Mouse (Mus musculus) liver, embryonic 11.5 days (tissue): ENCODE results near the gene Olfr1118. TPM values are rescaled to one million over a fixed set of nuclear protein-coding genes. Genes with fewer than 3 reads are reported as not detected.
"Not testable (repeated sequence)": the region's sequence is repeated elsewhere in the genome, so short reads cannot be mapped to it uniquely, and the experiment has no call there.

Experiments used
- ATAC-seq: fragments of 200-750 bp; cut with Nextera tagmentation; replicated peaks from 2 replicates; pipeline ENCODE4 v1.8.0; 2017; ENCODE audit warnings: moderate number of reproducible peaks, mild to moderate bottlenecking, moderate TSS enrichment, moderate library complexity; ENCODE audit not compliant: low FRiP score
- DNase-seq: peaks from one replicate; pipeline ENCODE4 v3.0.0-alpha.2; 2017; ENCODE audit warnings: low spot score
- H3K27ac ChIP-seq: fragments of 300-500 bp; sonication (generic); 2 replicates; pipeline ENCODE4 v1.5.1; 2014; ENCODE audit warnings: mild to moderate bottlenecking, low read depth, low read length, control low read depth
- H3K27me3 ChIP-seq: fragments of 300-500 bp; sonication (generic); replicated peaks from 2 replicates; pipeline ENCODE4 v1.6.1; 2014; ENCODE audit warnings: low read length, mixed read lengths; ENCODE audit not compliant: control insufficient read depth, insufficient read depth
- H3K36me3 ChIP-seq: fragments of 300-500 bp; sonication (generic); 2 replicates; pipeline ENCODE4 v1.6.1; 2014; ENCODE audit warnings: mild to moderate bottlenecking, low read length, moderate library complexity, mixed read lengths; ENCODE audit not compliant: control insufficient read depth, insufficient read depth
- H3K4me1 ChIP-seq: fragments of 300-500 bp; sonication (generic); replicated peaks from 2 replicates; pipeline ENCODE4 v1.6.1; 2014; ENCODE audit warnings: low read length, mixed read lengths; ENCODE audit not compliant: control insufficient read depth, insufficient read depth
- H3K4me2 ChIP-seq: fragments of 300-500 bp; sonication (generic); 2 replicates; pipeline ENCODE4 v1.6.1; 2014; ENCODE audit warnings: mild to moderate bottlenecking, control low read depth, moderate library complexity
- H3K4me3 ChIP-seq: fragments of 300-500 bp; sonication (generic); 2 replicates; pipeline ENCODE4 v1.5.1; 2014; ENCODE audit warnings: low read depth, low read length, control low read depth
- H3K9ac ChIP-seq: fragments of 300-500 bp; sonication (generic); 2 replicates; pipeline ENCODE4 v1.6.1; 2014; ENCODE audit warnings: low read depth, low read length, control low read depth
- H3K9me3 ChIP-seq: fragments of 300-500 bp; sonication (generic); 2 replicates; pipeline ENCODE4 v1.6.1; 2016; ENCODE audit warnings: low read length, inconsistent platforms, mixed read lengths; ENCODE audit not compliant: control insufficient read depth
- WGBS: fragments of 180-500 bp; shearing (Covaris S2); extraction: QIAGEN DNeasy Blood & Tissue Kit; methylation state at CpG from one replicate; pipeline ENCODE4 v1.1.7; 2014; 5-methylcytosine and 5-hydroxymethylcytosine counted together
- polyA plus RNA-seq: library from polyadenylated mRNA; unstranded; fragments of >200 nt; fragmentation: Nextera tagmentation; extraction: Ambion mirVana; gene quantifications from 2 replicates; pipeline ENCODE4 v1.2.1, GENCODE M21; 2014

Olfr1118 gene
- not detected in 2 replicates for polyA plus RNA-seq

GRCm38 (mm10) chr2:87307281-87307680, at the start of gene Olfr1118:
Olfr1118 (plus strand) TSS chr2:87307581.
- H3K9me3 ChIP-seq: no peaks in the 10 kb centered on the region
- ATAC-seq (no peak), DNase-seq (no peak)
- no peaks in the 10 kb centered on the region for H3K27me3 ChIP-seq
- H3K4me1 ChIP-seq: no peaks in the 10 kb centered on the region
- H3K4me3 ChIP-seq: no peak within 1 kb of the TSS
- H3K4me2 ChIP-seq: no peak within 1 kb of the TSS
- H3K27ac ChIP-seq: no peak within 1 kb of the TSS
- WGBS: 74% methylated on average over 1 of the region's 1 CpGs
- no peak within 1 kb of the TSS for H3K9ac ChIP-seq
- no peaks in the 10 kb centered on the region for H3K36me3 ChIP-seq

GRCm38 (mm10) chr2:87267234-87267633, 40.1 kb upstream of the Olfr1118 start, which contains the start of gene Olfr1116:
Olfr1116 (plus strand) TSS chr2:87267534.
- Histone ChIP-seq H3K27ac (no peak within 1 kb of the TSS), H3K36me3 (no peaks in the 10 kb centered on the region), H3K27me3 (no peaks in the 10 kb centered on the region), H3K4me1 (no peaks in the 10 kb centered on the region), H3K4me2 (no peak within 1 kb of the TSS), H3K9ac (no peak within 1 kb of the TSS), H3K4me3 (no peak within 1 kb of the TSS), H3K9me3 (no peaks in the 10 kb centered on the region)
- DNase-seq (no peak), ATAC-seq (no peak)
- 74% methylated on average over 1 of the region's 1 CpGs for WGBS

GRCm38 (mm10) chr2:87293977-87294376, 13.4 kb upstream of the Olfr1118 start:
- H3K27me3 ChIP-seq, H3K36me3 ChIP-seq, H3K4me2 ChIP-seq, ATAC-seq, H3K4me1 ChIP-seq, H3K9me3 ChIP-seq, H3K9ac ChIP-seq, H3K27ac ChIP-seq, H3K4me3 ChIP-seq, DNase-seq: not testable (repeated sequence)

- Histone ChIP-seq H3K4me1 (no peaks in the 10 kb centered on the region), H3K4me3 (no peak within 1 kb of the TSS), H3K9me3 (no peaks in the 10 kb centered on the region; the same call in 1 of the 2 replicates), H3K4me2 (no peak within 1 kb of the TSS), H3K27me3 (no peaks in the 10 kb centered on the region), H3K9ac (no peak within 1 kb of the TSS), H3K36me3 (no peaks in the 10 kb centered on the region), H3K27ac (no peak within 1 kb of the TSS)
- 43% methylated on average over 2 of the region's 2 CpGs for WGBS
- DNase-seq (no peak), ATAC-seq (no peak)
Observed at GRCm38 (mm10) chr2:87354515-87354914, 47.1 kb downstream of the Olfr1118 start, which contains the start of gene Olfr1120. Olfr1120 (plus strand) TSS chr2:87354815.

GRCm38 (mm10) chr2:87360121-87360520, 52.7 kb downstream of the Olfr1118 start:
- not testable (repeated sequence) for H3K4me1 ChIP-seq, H3K27ac ChIP-seq, H3K36me3 ChIP-seq, ATAC-seq, H3K27me3 ChIP-seq, H3K4me3 ChIP-seq, DNase-seq, H3K4me2 ChIP-seq, H3K9ac ChIP-seq, H3K9me3 ChIP-seq
- 79% methylated on average over 2 of the region's 2 CpGs for WGBS

Other genes starting within 250 kb of the Olfr1118 start
- not detected in 2 replicates for gene Olfr1107, start 231.8 kb upstream of the Olfr1118 start, polyA plus RNA-seq
- not detected in 2 replicates for gene Olfr1109, start 211.6 kb upstream of the Olfr1118 start, polyA plus RNA-seq
- gene Olfr259, start 193.0 kb upstream of the Olfr1118 start, polyA plus RNA-seq: not detected in 2 replicates
- not detected in 2 replicates for gene Olfr1110, start 167.3 kb upstream of the Olfr1118 start, polyA plus RNA-seq
- not detected in 2 replicates for gene Olfr1111, start 155.0 kb upstream of the Olfr1118 start, polyA plus RNA-seq
- gene Olfr1112, start 119.8 kb upstream of the Olfr1118 start, polyA plus RNA-seq: not detected in 2 replicates
- gene Olfr1113, start 98.6 kb upstream of the Olfr1118 start, polyA plus RNA-seq: not detected in 2 replicates
- not detected in 2 replicates for gene Olfr1115, start 59.6 kb upstream of the Olfr1118 start, polyA plus RNA-seq
- gene Olfr1116, start 40.0 kb upstream of the Olfr1118 start, polyA plus RNA-seq: not detected in 2 replicates
- not detected in 2 replicates for gene Olfr1120, start 47.2 kb downstream of the Olfr1118 start, polyA plus RNA-seq
- not detected in 2 replicates for gene Olfr1121, start 62.3 kb downstream of the Olfr1118 start, polyA plus RNA-seq
- not detected in 2 replicates for gene Olfr1122, start 78.3 kb downstream of the Olfr1118 start, polyA plus RNA-seq
- not detected in 2 replicates for gene Olfr1123, start 109.1 kb downstream of the Olfr1118 start, polyA plus RNA-seq
- gene Olfr1124, start 122.7 kb downstream of the Olfr1118 start, polyA plus RNA-seq: not detected in 2 replicates
- gene Olfr1126, start 146.4 kb downstream of the Olfr1118 start, polyA plus RNA-seq: not detected in 2 replicates
- gene Pramel7, start 189.5 kb downstream of the Olfr1118 start, polyA plus RNA-seq: not detected in 2 replicates
- gene Pramel6, start 199.0 kb downstream of the Olfr1118 start, polyA plus RNA-seq: not detected in 2 replicates
- not detected in 2 replicates for gene Olfr153, start 224.2 kb downstream of the Olfr1118 start, polyA plus RNA-seq
- gene Olfr1128, start 238.0 kb downstream of the Olfr1118 start, polyA plus RNA-seq: not detected in 2 replicates